Mouse (Mus musculus): Measurements from ENCODE around the gene Reps2. TPM values are rescaled to one million over a fixed set of nuclear protein-coding genes. Genes with fewer than 3 reads are reported as not detected.

The Reps2 gene
- total RNA-seq (2014; rRNA removed) (18.5 and 20.5 TPM in 2 replicates), polyA plus RNA-seq (2012; rRNA removed) (3.0 and 4.1 TPM in 2 replicates)

DNA sequence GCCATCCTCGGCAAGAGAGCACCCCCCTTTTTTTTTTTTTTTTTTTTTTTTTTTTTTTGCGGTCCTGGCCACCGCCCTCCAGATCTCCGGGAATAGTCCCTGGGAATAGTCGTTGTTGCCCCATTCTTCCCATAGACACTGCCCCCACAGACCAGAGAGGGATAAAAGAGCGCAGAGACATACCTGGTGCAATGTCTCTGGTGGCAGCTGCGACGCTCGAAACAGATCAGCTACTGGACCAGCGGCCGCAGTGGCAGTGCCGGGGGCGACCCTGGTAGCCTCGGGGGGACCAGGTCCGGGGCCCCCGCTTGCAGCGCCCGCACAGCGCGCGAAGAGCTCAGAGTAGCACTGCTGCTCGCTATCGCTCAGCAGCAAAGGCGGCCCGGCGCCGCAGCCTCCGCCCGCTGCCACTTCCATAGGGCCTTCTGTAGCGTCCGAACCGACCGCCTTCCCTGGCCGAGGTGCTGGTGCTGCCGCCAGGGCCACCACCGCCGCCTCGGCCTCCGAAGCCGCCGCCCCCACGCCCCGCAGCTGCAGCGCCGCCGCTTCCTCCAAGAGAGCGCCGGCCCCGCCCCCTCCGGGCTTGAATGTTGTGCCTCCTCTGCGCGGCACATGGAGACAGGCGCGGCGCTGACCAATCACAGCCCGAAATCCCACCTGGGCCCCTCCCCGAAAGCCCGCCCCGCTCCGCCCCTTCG is at the start of gene Reps2:
Reps2 (minus strand) TSS at position 559 of the 698 bp plus-strand sequence.
- peak; percentile 56 for DNase-seq (ENCODE audit: extremely low read depth, low read depth, low spot score)
- Histone ChIP-seq H3K9ac (ENCODE audit: low read depth, low read length) (peak within 1 kb of the TSS; percentile 82), H3K27me3 (ENCODE audit: control insufficient read depth, insufficient read depth, low read length) (no peaks in the 10 kb centered on the region), H3K4me3 (ENCODE audit: insufficient read depth, low read depth, low read length) (peak within 1 kb of the TSS; percentile 88), H3K36me3 (ENCODE audit: control insufficient read depth, insufficient read depth, low read length) (no peaks in the 10 kb centered on the region), H3K4me1 (ENCODE audit: control insufficient read depth, insufficient read depth, low read length) (no peaks in the 10 kb centered on the region; the same call in 1 of the 2 replicates), H3K79me2 (ENCODE audit: control insufficient read depth, insufficient read depth, low read length) (no peaks in the 10 kb centered on the region; the same call in 1 of the 2 replicates), H3K27ac (replicated peaks; ENCODE audit: insufficient read depth, low read depth, low read length) (peak within 1 kb of the TSS; percentile 76)
- no peak for TF ChIP-seq CTCF (IDR thresholded peaks at IDR 0.05; ENCODE audit: low read depth, low read length)
- TF ChIP-seq POLR2A (IDR thresholded peaks at IDR 0.05; ENCODE audit: extremely low read depth, insufficient read depth, low read length) = 0 out of 2 replicates have a peak, but pooled peaks have one; percentile 28
- under 1% methylated on average over 48 of the region's 61 CpGs for WGBS

GRCm38 (mm10) chrX:162691272-162691671 is 47.8 kb upstream of the Reps2 start:
- TF ChIP-seq POLR2A (IDR thresholded peaks at IDR 0.05; ENCODE audit: extremely low read depth, insufficient read depth, low read length) (no peak), CTCF (IDR thresholded peaks at IDR 0.05; ENCODE audit: low read depth, low read length) (no peak)
- Histone ChIP-seq H3K27ac (replicated peaks; ENCODE audit: insufficient read depth, low read depth, low read length) (no peak overlapping the region), H3K4me1 (ENCODE audit: control insufficient read depth, insufficient read depth, low read length) (no peaks in the 10 kb centered on the region), H3K36me3 (ENCODE audit: control insufficient read depth, insufficient read depth, low read length) (no peaks in the 10 kb centered on the region), H3K9ac (ENCODE audit: low read depth, low read length) (no peak overlapping the region), H3K4me3 (ENCODE audit: insufficient read depth, low read depth, low read length) (no peak overlapping the region), H3K27me3 (ENCODE audit: control insufficient read depth, insufficient read depth, low read length) (no peaks in the 10 kb centered on the region), H3K79me2 (ENCODE audit: control insufficient read depth, insufficient read depth, low read length) (no peaks in the 10 kb centered on the region)
- no peak for DNase-seq (ENCODE audit: extremely low read depth, low read depth, low spot score)
- WGBS = 82% methylated on average over 2 of the region's 2 CpGs

DNA sequence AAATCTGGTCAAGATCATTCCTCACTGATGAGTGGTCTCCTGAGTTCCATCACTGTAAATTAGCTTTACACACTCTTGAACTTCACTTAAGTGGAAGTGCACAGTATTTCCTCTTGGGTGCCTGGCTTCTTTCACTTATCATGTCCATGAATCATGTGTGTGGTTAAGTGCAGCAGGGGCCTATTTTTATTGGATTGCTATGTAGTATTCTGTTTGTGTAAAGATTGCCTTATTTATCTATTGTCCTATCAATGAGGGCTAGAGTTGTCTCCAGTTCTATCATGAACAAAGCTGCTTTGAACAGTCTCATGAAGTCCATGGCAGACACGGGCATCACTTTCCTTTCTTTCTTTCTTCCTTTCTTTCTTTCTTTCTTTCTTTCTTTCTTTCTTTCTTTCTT is 41.9 kb upstream of the Reps2 start:
- no peak overlapping the region for H3K27ac ChIP-seq (replicated peaks; ENCODE audit: insufficient read depth, low read depth, low read length)
- WGBS = 77% methylated on average over 1 of the region's 1 CpGs
- no peak for DNase-seq (ENCODE audit: extremely low read depth, low read depth, low spot score)
- H3K27me3 ChIP-seq (ENCODE audit: control insufficient read depth, insufficient read depth, low read length) = no peaks in the 10 kb centered on the region
- no peak overlapping the region for H3K9ac ChIP-seq (ENCODE audit: low read depth, low read length)
- TF ChIP-seq POLR2A (IDR thresholded peaks at IDR 0.05; ENCODE audit: extremely low read depth, insufficient read depth, low read length) (no peak), CTCF (IDR thresholded peaks at IDR 0.05; ENCODE audit: low read depth, low read length) (no peak)
- H3K36me3 ChIP-seq (ENCODE audit: control insufficient read depth, insufficient read depth, low read length) = no peaks in the 10 kb centered on the region
- no peaks in the 10 kb centered on the region for H3K79me2 ChIP-seq (ENCODE audit: control insufficient read depth, insufficient read depth, low read length)
- no peaks in the 10 kb centered on the region for H3K4me1 ChIP-seq (ENCODE audit: control insufficient read depth, insufficient read depth, low read length)
- no peak overlapping the region for H3K4me3 ChIP-seq (ENCODE audit: insufficient read depth, low read depth, low read length)

GRCm38 (mm10) chrX:162679506-162679905 is 36.1 kb upstream of the Reps2 start:
- 70% methylated on average over 2 of the region's 2 CpGs for WGBS
- Histone ChIP-seq H3K27ac (replicated peaks; ENCODE audit: insufficient read depth, low read depth, low read length) (no peak overlapping the region), H3K4me3 (ENCODE audit: insufficient read depth, low read depth, low read length) (no peak overlapping the region), H3K79me2 (ENCODE audit: control insufficient read depth, insufficient read depth, low read length) (no peaks in the 10 kb centered on the region), H3K4me1 (ENCODE audit: control insufficient read depth, insufficient read depth, low read length) (no peaks in the 10 kb centered on the region), H3K9ac (ENCODE audit: low read depth, low read length) (no peak overlapping the region), H3K27me3 (ENCODE audit: control insufficient read depth, insufficient read depth, low read length) (no peaks in the 10 kb centered on the region), H3K36me3 (ENCODE audit: control insufficient read depth, insufficient read depth, low read length) (no peaks in the 10 kb centered on the region)
- no peak for DNase-seq (ENCODE audit: extremely low read depth, low read depth, low spot score)
- TF ChIP-seq CTCF (IDR thresholded peaks at IDR 0.05; ENCODE audit: low read depth, low read length) = no peak

DNA sequence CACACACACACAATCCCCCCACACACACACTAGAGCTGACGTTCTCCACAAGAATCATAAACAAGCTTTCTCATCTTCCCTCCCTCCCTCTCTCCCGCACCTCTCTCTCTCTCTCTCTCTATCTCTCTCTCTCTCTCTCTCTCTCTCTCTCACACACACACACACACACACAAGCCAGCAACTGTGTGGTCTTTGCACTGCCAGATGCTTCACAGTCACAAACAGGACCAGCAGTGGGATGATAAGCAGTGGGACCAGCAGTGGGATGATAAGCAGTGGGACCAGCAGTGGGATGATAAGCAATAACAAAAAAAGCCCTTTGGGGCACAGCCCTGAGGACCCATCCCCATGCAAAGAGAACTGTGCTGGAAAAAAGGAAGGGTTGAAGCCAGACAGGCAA is 35.4 kb upstream of the Reps2 start:
- Histone ChIP-seq H3K4me1 (ENCODE audit: control insufficient read depth, insufficient read depth, low read length) (no peaks in the 10 kb centered on the region), H3K27me3 (ENCODE audit: control insufficient read depth, insufficient read depth, low read length) (no peaks in the 10 kb centered on the region), H3K79me2 (ENCODE audit: control insufficient read depth, insufficient read depth, low read length) (no peaks in the 10 kb centered on the region), H3K4me3 (ENCODE audit: insufficient read depth, low read depth, low read length) (no peak overlapping the region), H3K9ac (ENCODE audit: low read depth, low read length) (no peak overlapping the region), H3K36me3 (ENCODE audit: control insufficient read depth, insufficient read depth, low read length) (no peaks in the 10 kb centered on the region), H3K27ac (replicated peaks; ENCODE audit: insufficient read depth, low read depth, low read length) (no peak overlapping the region)
- TF ChIP-seq POLR2A (IDR thresholded peaks at IDR 0.05; ENCODE audit: extremely low read depth, insufficient read depth, low read length) = no peak
- no peak for TF ChIP-seq CTCF (IDR thresholded peaks at IDR 0.05; ENCODE audit: low read depth, low read length)
- no peak for DNase-seq (ENCODE audit: extremely low read depth, low read depth, low spot score)
- WGBS = 79% methylated on average over 2 of the region's 2 CpGs

DNA sequence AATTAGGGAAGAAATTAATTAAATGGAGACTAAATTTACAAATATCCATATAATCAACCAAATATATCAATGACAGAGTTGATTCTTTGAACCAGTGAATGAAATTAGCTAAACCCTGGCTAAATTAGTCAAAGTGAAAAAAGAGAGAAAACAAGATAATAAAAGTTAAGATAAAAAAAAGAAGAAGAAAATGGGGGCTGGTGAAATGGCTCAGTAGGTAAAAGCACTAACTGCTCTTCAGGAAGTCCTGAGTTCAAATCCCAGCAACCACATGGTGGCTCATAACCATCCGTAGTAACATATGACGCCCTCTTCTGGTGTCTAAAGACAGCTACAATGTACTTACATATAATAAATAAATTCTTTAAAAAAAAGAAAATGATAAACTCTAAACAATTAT is 22.7 kb upstream of the Reps2 start:
- Histone ChIP-seq H3K4me3 (ENCODE audit: insufficient read depth, low read depth, low read length) (no peak overlapping the region), H3K27ac (replicated peaks; ENCODE audit: insufficient read depth, low read depth, low read length) (no peak overlapping the region), H3K4me1 (ENCODE audit: control insufficient read depth, insufficient read depth, low read length) (no peaks in the 10 kb centered on the region), H3K27me3 (ENCODE audit: control insufficient read depth, insufficient read depth, low read length) (no peaks in the 10 kb centered on the region), H3K9ac (ENCODE audit: low read depth, low read length) (no peak overlapping the region), H3K36me3 (ENCODE audit: control insufficient read depth, insufficient read depth, low read length) (no peaks in the 10 kb centered on the region), H3K79me2 (ENCODE audit: control insufficient read depth, insufficient read depth, low read length) (no peaks in the 10 kb centered on the region)
- WGBS = 82% methylated on average over 2 of the region's 2 CpGs
- TF ChIP-seq CTCF (IDR thresholded peaks at IDR 0.05; ENCODE audit: low read depth, low read length) (no peak), POLR2A (IDR thresholded peaks at IDR 0.05; ENCODE audit: extremely low read depth, insufficient read depth, low read length) (no peak)
- DNase-seq (ENCODE audit: extremely low read depth, low read depth, low spot score) = no peak
